Mouse (Mus musculus): ENCODE results near the gene Gm20388. TPM values are rescaled to one million over a fixed set of nuclear protein-coding genes. Genes with fewer than 3 reads are reported as not detected.
A peak's percentile ranks its signal among the peaks of the same experiment; 100 is the strongest.

Gm20388 gene
- polyA plus RNA-seq, 1 experiment from 2014 or later = 47.1 TPM

GRCm38 (mm10) chr8:123781256-123781655 is 3870.6 kb downstream of the Gm20388 start:
- WGBS (ENCODE audit: missing documents) = 64% methylated on average over 8 of the region's 8 CpGs
- H3K27ac ChIP-seq = no peak overlapping the region
- H3K36me3 ChIP-seq (ENCODE audit: inconsistent target) = no peaks in the 10 kb centered on the region
- no peaks in the 10 kb centered on the region for H3K79me2 ChIP-seq (ENCODE audit: inconsistent target)
- no peak overlapping the region for H3K4me3 ChIP-seq (ENCODE audit: inconsistent target)

GRCm38 (mm10) chr8:123783525-123784249 is 3873.0 kb downstream of the Gm20388 start:
- 6% methylated on average over 6 of the region's 6 CpGs for WGBS (ENCODE audit: missing documents)
- H3K4me3 ChIP-seq (ENCODE audit: inconsistent target) = no peak overlapping the region
- no peaks in the 10 kb centered on the region for H3K36me3 ChIP-seq (ENCODE audit: inconsistent target)
- H3K27ac ChIP-seq = no peak overlapping the region
- H3K79me2 ChIP-seq (ENCODE audit: inconsistent target) = no peaks in the 10 kb centered on the region

GRCm38 (mm10) chr8:123786166-123786565 is 3875.5 kb downstream of the Gm20388 start:
- H3K4me3 ChIP-seq (ENCODE audit: inconsistent target) = no peak overlapping the region
- no peaks in the 10 kb centered on the region for H3K79me2 ChIP-seq (ENCODE audit: inconsistent target)

GRCm38 (mm10) chr8:123786644-123787043 is 3876.0 kb downstream of the Gm20388 start:
- no peaks in the 10 kb centered on the region for H3K79me2 ChIP-seq (ENCODE audit: inconsistent target)
- H3K27ac ChIP-seq = no peak overlapping the region
- H3K4me3 ChIP-seq (ENCODE audit: inconsistent target) = no peak overlapping the region; the same call in 1 of the 2 replicates
- 75% methylated on average over 6 of the region's 6 CpGs for WGBS (ENCODE audit: missing documents)
- no peaks in the 10 kb centered on the region for H3K36me3 ChIP-seq (ENCODE audit: inconsistent target)

More at GRCm38 (mm10) chr8:123786166-123786565, 3875.5 kb downstream of the Gm20388 start:
- WGBS (ENCODE audit: missing documents) = 90% methylated on average over 6 of the region's 6 CpGs
- Histone ChIP-seq H3K27ac (no peak overlapping the region), H3K36me3 (ENCODE audit: inconsistent target) (no peaks in the 10 kb centered on the region)

GRCm38 (mm10) chr8:123787254-123787897 is 3876.7 kb downstream of the Gm20388 start:
- Histone ChIP-seq H3K36me3 (ENCODE audit: inconsistent target) (no peaks in the 10 kb centered on the region), H3K4me3 (ENCODE audit: inconsistent target) (peak overlapping the region; percentile 6; the same call in 1 of the 2 replicates), H3K27ac (peak overlapping the region; percentile 13; the same call in 1 of the 2 replicates), H3K79me2 (ENCODE audit: inconsistent target) (no peaks in the 10 kb centered on the region)
- 27% methylated on average over 21 of the region's 21 CpGs for WGBS (ENCODE audit: missing documents)

- WGBS (ENCODE audit: missing documents) = 59% methylated on average over 14 of the region's 14 CpGs
These were observed 3878.0 kb downstream of the Gm20388 start for GRCm38 (mm10) chr8:123788416-123789170.

GRCm38 (mm10) chr8:123789461-123789860 is 3878.8 kb downstream of the Gm20388 start:
- no peaks in the 10 kb centered on the region for H3K36me3 ChIP-seq (ENCODE audit: inconsistent target)
- H3K79me2 ChIP-seq (ENCODE audit: inconsistent target) = no peaks in the 10 kb centered on the region
- 87% methylated on average over 9 of the region's 9 CpGs for WGBS (ENCODE audit: missing documents)
- H3K4me3 ChIP-seq (ENCODE audit: inconsistent target) = no peak overlapping the region
- peak overlapping the region; percentile 29 for H3K27ac ChIP-seq

More at GRCm38 (mm10) chr8:123788416-123789170, 3878.0 kb downstream of the Gm20388 start:
- H3K27ac ChIP-seq = peak overlapping the region; percentile 29
- no peaks in the 10 kb centered on the region for H3K36me3 ChIP-seq (ENCODE audit: inconsistent target)
- H3K4me3 ChIP-seq (ENCODE audit: inconsistent target) = no peak overlapping the region
- no peaks in the 10 kb centered on the region for H3K79me2 ChIP-seq (ENCODE audit: inconsistent target)

- Histone ChIP-seq H3K79me2 (ENCODE audit: inconsistent target) (no peaks in the 10 kb centered on the region), H3K27ac (no peak overlapping the region), H3K4me3 (ENCODE audit: inconsistent target) (no peak overlapping the region), H3K36me3 (ENCODE audit: inconsistent target) (no peaks in the 10 kb centered on the region)
- WGBS (ENCODE audit: missing documents) = 0% methylated on average over 4 of the region's 4 CpGs
These were observed 3879.3 kb downstream of the Gm20388 start for GRCm38 (mm10) chr8:123789970-123790369.

GRCm38 (mm10) chr8:123791101-123791844 is 3880.6 kb downstream of the Gm20388 start:
- Histone ChIP-seq H3K36me3 (ENCODE audit: inconsistent target) (no peaks in the 10 kb centered on the region), H3K4me3 (ENCODE audit: inconsistent target) (no peak overlapping the region), H3K27ac (no peak overlapping the region), H3K79me2 (ENCODE audit: inconsistent target) (no peaks in the 10 kb centered on the region)
- WGBS (ENCODE audit: missing documents) = 90% methylated on average over 15 of the region's 16 CpGs

- H3K4me3 ChIP-seq (ENCODE audit: inconsistent target) = no peak overlapping the region
- H3K79me2 ChIP-seq (ENCODE audit: inconsistent target) = no peaks in the 10 kb centered on the region
- H3K27ac ChIP-seq = no peak overlapping the region
- 96% methylated on average over 7 of the region's 7 CpGs for WGBS (ENCODE audit: missing documents)
- H3K36me3 ChIP-seq (ENCODE audit: inconsistent target) = no peaks in the 10 kb centered on the region
These were observed 3881.2 kb downstream of the Gm20388 start for GRCm38 (mm10) chr8:123791845-123792225.

- no peak overlapping the region for H3K4me3 ChIP-seq (ENCODE audit: inconsistent target)
- H3K36me3 ChIP-seq (ENCODE audit: inconsistent target) = no peaks in the 10 kb centered on the region
- WGBS (ENCODE audit: missing documents) = 17% methylated on average over 10 of the region's 10 CpGs
- H3K79me2 ChIP-seq (ENCODE audit: inconsistent target) = no peaks in the 10 kb centered on the region
- H3K27ac ChIP-seq = no peak overlapping the region
These were observed 3883.3 kb downstream of the Gm20388 start for GRCm38 (mm10) chr8:123793900-123794299.

GRCm38 (mm10) chr8:123794766-123795165 is 3884.1 kb downstream of the Gm20388 start:
- no peaks in the 10 kb centered on the region for H3K79me2 ChIP-seq (ENCODE audit: inconsistent target)
- no peaks in the 10 kb centered on the region for H3K36me3 ChIP-seq (ENCODE audit: inconsistent target)
- 93% methylated on average over 4 of the region's 4 CpGs for WGBS (ENCODE audit: missing documents)
- no peak overlapping the region for H3K27ac ChIP-seq
- H3K4me3 ChIP-seq (ENCODE audit: inconsistent target) = no peak overlapping the region

- H3K27ac ChIP-seq = no peak overlapping the region
- WGBS (ENCODE audit: missing documents) = 84% methylated on average over 4 of the region's 4 CpGs
- no peak overlapping the region for H3K4me3 ChIP-seq (ENCODE audit: inconsistent target)
- H3K79me2 ChIP-seq (ENCODE audit: inconsistent target) = no peaks in the 10 kb centered on the region
- no peaks in the 10 kb centered on the region for H3K36me3 ChIP-seq (ENCODE audit: inconsistent target)
These were observed 3886.1 kb downstream of the Gm20388 start for GRCm38 (mm10) chr8:123796758-123797157.

GRCm38 (mm10) chr8:123797928-123798327 is 3887.3 kb downstream of the Gm20388 start:
- 77% methylated on average over 15 of the region's 15 CpGs for WGBS (ENCODE audit: missing documents)
- H3K4me3 ChIP-seq (ENCODE audit: inconsistent target) = no peak overlapping the region
- no peaks in the 10 kb centered on the region for H3K79me2 ChIP-seq (ENCODE audit: inconsistent target)
- no peak overlapping the region for H3K27ac ChIP-seq
- H3K36me3 ChIP-seq (ENCODE audit: inconsistent target) = no peaks in the 10 kb centered on the region

Data from macrophage (primary cell).